Mouse (Mus musculus): Measurements from ENCODE around the gene Pappa2.

DNA sequence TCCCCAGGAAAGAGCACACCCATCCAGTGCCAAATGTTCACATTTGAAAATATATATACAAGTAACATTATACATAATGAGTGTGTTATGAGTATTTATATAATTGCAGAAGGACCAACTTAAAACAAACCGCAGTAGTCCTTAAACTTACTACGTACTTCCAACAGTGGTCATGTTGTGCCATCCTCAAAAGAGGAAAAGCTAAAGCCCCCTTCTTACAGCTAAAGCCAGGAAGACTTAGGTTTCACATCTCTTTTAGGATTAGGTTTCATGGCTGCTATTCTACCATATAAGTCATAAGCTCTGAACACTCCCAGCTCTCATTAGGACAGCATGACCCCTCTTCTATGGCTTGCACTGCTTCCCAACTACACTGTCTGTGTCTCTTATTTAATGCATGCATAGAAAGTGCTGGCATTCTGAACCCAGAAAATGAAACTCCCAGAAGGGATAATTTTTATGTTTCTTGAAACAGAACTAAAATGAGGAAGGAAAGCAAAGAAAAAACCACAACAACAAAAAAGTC is 105.7 kb downstream of the Pappa2 start:
- TF ChIP-seq POLR2A (IDR thresholded peaks at IDR 0.05; ENCODE audit: extremely low read depth, insufficient read depth, low read length): no peak
- TF ChIP-seq CTCF (IDR thresholded peaks at IDR 0.05; ENCODE audit: low read depth, low read length): no peak
